Mouse (Mus musculus): ENCODE results near the gene Sox15. TPM values are rescaled to one million over a fixed set of nuclear protein-coding genes. Genes with fewer than 3 reads are reported as not detected.
A peak's percentile ranks its signal among the peaks of the same experiment; 100 is the strongest.

Sox15 gene
- total and polyA plus RNA-seq, 3 experiments: 0.17 to 0.54 TPM; not detected in 1

GRCm38 (mm10) chr11:69657462-69657881, 2.4 kb downstream of the Sox15 start:
- H3K27me3 ChIP-seq (replicated peaks): no peaks in the 10 kb centered on the region
- H3K79me2 ChIP-seq (replicated peaks; ENCODE audit: control insufficient read depth, extremely low read depth, insufficient read depth, poor library complexity, severe bottlenecking): peaks cover 21% of the 10 kb centered on the region
- dilution Hi-C loops (cut with MboI; ENCODE audit: extremely low pct_ligation_motif_present, extremely low pct_unique_long_range_greater_than_20kb, low sequenced_read_pairs): no loop called here
- TF ChIP-seq ZNF384 (IDR thresholded peaks at IDR 0.05; ENCODE audit: low read depth, low read length): no peak
- TF ChIP-seq JUND (conservative IDR thresholded peaks at IDR 0.05; ENCODE audit: low read depth, low read length): no peak
- TF ChIP-seq NELFE (IDR thresholded peaks at IDR 0.05; ENCODE audit: low read depth, low read length): no peak
- TF ChIP-seq CHD1 (IDR thresholded peaks at IDR 0.05; ENCODE audit: low read depth, low read length): no peak
- no peak for TF ChIP-seq USF1 (IDR thresholded peaks at IDR 0.05; ENCODE audit: low read depth, low read length)
- H3K36me3 ChIP-seq (replicated peaks in 1 of 2; ENCODE audit: control insufficient read depth in 1 of 2, insufficient read depth in 1 of 2, low read length in 1 of 2): peaks cover 53 to 69% of the 10 kb centered on the region in 2 experiments
- no peak overlapping the region for H3K4me2 ChIP-seq (ENCODE audit: insufficient read depth, low read depth, poor library complexity, severe bottlenecking)
- no peak overlapping the region for H3K4me3 ChIP-seq (replicated peaks in 1 of 3; ENCODE audit: low read depth in 2 of 3, low read length in 2 of 3, poor library complexity in 1 of 3)
- H3K4me1 ChIP-seq (ENCODE audit: control insufficient read depth in 1 of 2, insufficient read depth in 2 of 2): peaks cover 0 to 78% of the 10 kb centered on the region in 2 experiments; a peak in 2 of 4 replicates
- no peak overlapping the region for H3K27ac ChIP-seq (ENCODE audit: insufficient read depth, low read depth)
- no peaks in the 10 kb centered on the region for H3K9me3 ChIP-seq (replicated peaks; ENCODE audit: low read length)
- in situ Hi-C loops (cut with MboI; ENCODE audit: low pct_ligation_motif_present, low pct_unique_long_range_greater_than_20kb, low sequenced_read_pairs): no loop called here
- H3K9ac ChIP-seq (ENCODE audit: insufficient read depth, low read depth): no peak overlapping the region
- no peak for DNase-seq (ENCODE audit: extremely low read depth)

- dilution Hi-C loops (cut with MboI; ENCODE audit: extremely low pct_ligation_motif_present, extremely low pct_unique_long_range_greater_than_20kb, low sequenced_read_pairs): no loop called here
- H3K4me1 ChIP-seq (ENCODE audit: control insufficient read depth in 1 of 2, insufficient read depth in 2 of 2): peaks cover 14 to 71% of the 10 kb centered on the region in 2 experiments
- no peak for TF ChIP-seq ELF1 (IDR thresholded peaks at IDR 0.05; ENCODE audit: low read depth, low read length)
- peak in 1 of 2 experiments; percentile 27; a peak in 1 of 4 replicates for TF ChIP-seq CTCF (conservative IDR thresholded peaks at IDR 0.05 in 1 of 2, IDR thresholded peaks at IDR 0.05 in 1 of 2; ENCODE audit: low read depth in 2 of 2, low read length in 2 of 2)
Observed at GRCm38 (mm10) chr11:69661221-69661881, 6.2 kb downstream of the Sox15 start.

GRCm38 (mm10) chr11:69662213-69662966, 7.3 kb downstream of the Sox15 start, which contains the start of gene Mpdu1:
Gene Mpdu1 (minus strand): TSS chr11:69662642.
- H3K4me3 ChIP-seq (replicated peaks in 1 of 3; ENCODE audit: low read depth in 2 of 3, low read length in 2 of 3, poor library complexity in 1 of 3): peak within 1 kb of the TSS; percentile 66 to 70 (median 70)
- DNase-seq (ENCODE audit: extremely low read depth): peak; percentile 99
- H3K4me1 ChIP-seq (ENCODE audit: control insufficient read depth in 1 of 2, insufficient read depth in 2 of 2): peaks cover 18 to 68% of the 10 kb centered on the region in 2 experiments
- no peaks in the 10 kb centered on the region for H3K27me3 ChIP-seq (replicated peaks)
- peak within 1 kb of the TSS; percentile 95 for H3K27ac ChIP-seq (ENCODE audit: insufficient read depth, low read depth)
- H3K4me2 ChIP-seq (ENCODE audit: insufficient read depth, low read depth, poor library complexity, severe bottlenecking): peak within 1 kb of the TSS; percentile 65
- peaks cover 27% of the 10 kb centered on the region for H3K79me2 ChIP-seq (replicated peaks; ENCODE audit: control insufficient read depth, extremely low read depth, insufficient read depth, poor library complexity, severe bottlenecking)
- peaks cover 32 to 50% of the 10 kb centered on the region in 2 experiments for H3K36me3 ChIP-seq (replicated peaks in 1 of 2; ENCODE audit: control insufficient read depth in 1 of 2, insufficient read depth in 1 of 2, low read length in 1 of 2)
- no peaks in the 10 kb centered on the region for H3K9me3 ChIP-seq (replicated peaks; ENCODE audit: low read length)
- dilution Hi-C loops (cut with MboI; ENCODE audit: extremely low pct_ligation_motif_present, extremely low pct_unique_long_range_greater_than_20kb, low sequenced_read_pairs) (no loop called here), in situ Hi-C loops (cut with MboI; ENCODE audit: low pct_ligation_motif_present, low pct_unique_long_range_greater_than_20kb, low sequenced_read_pairs) (no loop called here)
- H3K9ac ChIP-seq (ENCODE audit: insufficient read depth, low read depth): peak within 1 kb of the TSS; percentile 97
- TF ChIP-seq NELFE (IDR thresholded peaks at IDR 0.05; ENCODE audit: low read depth, low read length) (peak; percentile 98), SMC3 (IDR thresholded peaks at IDR 0.05; ENCODE audit: low read depth, low read length) (no peak), CHD2 (IDR thresholded peaks at IDR 0.05; ENCODE audit: low read length) (peak; percentile 37; the same call in 1 of the 2 replicates), POLR2AphosphoS2 (IDR thresholded peaks at IDR 0.05; ENCODE audit: low read depth, low read length) (peak; percentile 91), RAD21 (IDR thresholded peaks at IDR 0.05; ENCODE audit: low read depth, low read length) (peak; percentile 34), MYC (IDR thresholded peaks at IDR 0.05; ENCODE audit: low read depth, low read length) (peak; percentile 94), TCF12 (IDR thresholded peaks at IDR 0.05; ENCODE audit: low read depth, low read length) (peak; percentile 99), ZKSCAN1 (IDR thresholded peaks at IDR 0.05; ENCODE audit: borderline replicate concordance, low read depth, low read length) (no peak), SIN3A (IDR thresholded peaks at IDR 0.05; ENCODE audit: low read length) (peak; percentile 88), ZNF384 (IDR thresholded peaks at IDR 0.05; ENCODE audit: low read depth, low read length) (peak; percentile 76), PAX5 (IDR thresholded peaks at IDR 0.05; ENCODE audit: low read length) (no peak), MAZ (IDR thresholded peaks at IDR 0.05; ENCODE audit: low read depth, low read length) (peak; percentile 97), TBP (conservative IDR thresholded peaks at IDR 0.05; ENCODE audit: low read depth, low read length) (peak; percentile 96), JUN (IDR thresholded peaks at IDR 0.05; ENCODE audit: insufficient read depth, low read depth, low read length) (no peak), CTCF (conservative IDR thresholded peaks at IDR 0.05 in 1 of 2, IDR thresholded peaks at IDR 0.05 in 1 of 2; ENCODE audit: low read depth in 2 of 2, low read length in 2 of 2) (peak in 1 of 2 experiments; percentile 52; a peak in 2 of 4 replicates), ETS1 (conservative IDR thresholded peaks at IDR 0.05; ENCODE audit: low read depth, low read length) (peak; percentile 54; the same call in 1 of the 2 replicates), ZC3H11A (IDR thresholded peaks at IDR 0.05; ENCODE audit: low read depth, low read length) (no peak), MAX (IDR thresholded peaks at IDR 0.05; ENCODE audit: low read length) (peak; percentile 94)

More at GRCm38 (mm10) chr11:69661221-69661881, 6.2 kb downstream of the Sox15 start:
- Histone ChIP-seq H3K36me3 (replicated peaks in 1 of 2; ENCODE audit: control insufficient read depth in 1 of 2, insufficient read depth in 1 of 2, low read length in 1 of 2) (peaks cover 36 to 56% of the 10 kb centered on the region in 2 experiments), H3K9ac (ENCODE audit: insufficient read depth, low read depth) (peak overlapping the region; percentile 97), H3K79me2 (replicated peaks; ENCODE audit: control insufficient read depth, extremely low read depth, insufficient read depth, poor library complexity, severe bottlenecking) (peaks cover 27% of the 10 kb centered on the region), H3K9me3 (replicated peaks; ENCODE audit: low read length) (no peaks in the 10 kb centered on the region), H3K27me3 (replicated peaks) (no peaks in the 10 kb centered on the region), H3K27ac (ENCODE audit: insufficient read depth, low read depth) (no peak overlapping the region), H3K4me2 (ENCODE audit: insufficient read depth, low read depth, poor library complexity, severe bottlenecking) (peak overlapping the region; percentile 52), H3K4me3 (replicated peaks in 1 of 3; ENCODE audit: low read depth in 2 of 3, low read length in 2 of 3, poor library complexity in 1 of 3) (peak overlapping the region; percentile 48 to 70 (median 66))
- no peak for DNase-seq (ENCODE audit: extremely low read depth)
- in situ Hi-C loops (cut with MboI; ENCODE audit: low pct_ligation_motif_present, low pct_unique_long_range_greater_than_20kb, low sequenced_read_pairs): no loop called here
